Mouse (Mus musculus): ENCODE data around the gene Srgap1.

DNA sequence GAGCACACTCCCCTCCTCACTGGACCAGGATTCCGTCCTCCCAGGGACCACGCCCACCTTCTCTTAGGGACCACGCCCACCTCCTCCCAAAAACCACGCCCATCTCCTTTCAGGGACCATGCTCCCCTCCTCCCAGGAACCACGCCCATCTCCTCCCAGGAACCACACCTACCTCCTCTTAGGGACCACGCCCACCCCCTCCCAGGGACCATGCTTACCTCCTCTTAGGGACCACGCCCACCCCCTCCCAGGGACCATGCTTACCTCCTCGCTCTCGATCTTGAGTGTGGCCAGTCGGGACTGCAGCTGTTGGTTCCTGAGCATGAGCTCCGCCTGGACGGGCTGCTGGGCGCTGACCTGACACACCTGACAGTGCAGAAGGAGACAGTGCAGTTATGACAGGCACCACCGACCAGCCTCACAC lies 193.7 kb downstream of the Srgap1 start:
- TF ChIP-seq CTCF (IDR thresholded peaks at IDR 0.05; ENCODE audit: borderline replicate concordance, insufficient read depth, low read length) (no peak), POLR2A (IDR thresholded peaks at IDR 0.05; ENCODE audit: low read depth, low read length) (no peak)
